Mouse (Mus musculus): Measurements from ENCODE around the gene Stra6. TPM values are rescaled to one million over a fixed set of nuclear protein-coding genes. Genes with fewer than 3 reads are reported as not detected.

The Stra6 gene
- polyA plus RNA-seq, 2 experiments, result 0.07 TPM; not detected in 1

DNA sequence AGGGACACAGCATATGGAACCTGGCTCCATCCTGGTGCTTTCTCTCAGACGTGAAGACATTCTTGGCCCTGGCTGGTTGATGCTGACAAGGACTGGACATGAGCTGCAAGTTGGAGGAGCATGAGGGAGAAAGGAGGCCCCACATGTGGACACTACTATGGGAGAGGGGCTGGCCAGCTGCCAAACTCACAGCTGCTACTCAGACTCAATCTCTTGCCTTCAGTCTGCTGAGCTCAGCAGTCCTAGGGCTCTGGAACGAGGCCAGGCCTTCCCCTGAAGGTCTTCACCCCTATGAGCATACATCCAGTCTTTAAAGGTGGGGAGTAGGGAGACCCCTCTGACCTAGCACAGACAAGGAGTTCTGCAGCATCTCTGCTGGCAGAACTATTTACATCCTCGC is 91.8 kb downstream of the Stra6 start:
- Histone ChIP-seq H3K4me1 (replicated peaks; ENCODE audit: control insufficient read depth in 2 of 2, insufficient read depth in 2 of 2, low read length in 1 of 2) (no peaks in the 10 kb centered on the region; a peak in 1 of 4 replicates), H3K36me3 (replicated peaks; ENCODE audit: control insufficient read depth, insufficient read depth, low read depth) (no peaks in the 10 kb centered on the region), H3K9ac (replicated peaks) (no peak overlapping the region), H3K27me3 (ENCODE audit: control insufficient read depth, insufficient read depth, low read length) (no peaks in the 10 kb centered on the region), H3K9me3 (ENCODE audit: control insufficient read depth, low read length) (no peaks in the 10 kb centered on the region), H3K27ac (no peak overlapping the region), H3K4me2 (ENCODE audit: low read depth) (no peak overlapping the region), H3K4me3 (ENCODE audit: insufficient read depth in 1 of 2, low read depth in 2 of 2, low read length in 2 of 2) (no peak overlapping the region)
- 40% methylated on average over 3 of the region's 3 CpGs for WGBS (ENCODE audit: insufficient replicate concordance)
- no peak for ATAC-seq (ENCODE audit: insufficient read depth)
- no peak for DNase-seq (ENCODE audit: low read depth in 3 of 3, low spot score in 3 of 3)
- no peak for TF ChIP-seq EP300 (IDR thresholded peaks at IDR 0.05; ENCODE audit: low read depth)
- TF ChIP-seq CTCF (IDR thresholded peaks at IDR 0.05; ENCODE audit: low read depth), result no peak

DNA sequence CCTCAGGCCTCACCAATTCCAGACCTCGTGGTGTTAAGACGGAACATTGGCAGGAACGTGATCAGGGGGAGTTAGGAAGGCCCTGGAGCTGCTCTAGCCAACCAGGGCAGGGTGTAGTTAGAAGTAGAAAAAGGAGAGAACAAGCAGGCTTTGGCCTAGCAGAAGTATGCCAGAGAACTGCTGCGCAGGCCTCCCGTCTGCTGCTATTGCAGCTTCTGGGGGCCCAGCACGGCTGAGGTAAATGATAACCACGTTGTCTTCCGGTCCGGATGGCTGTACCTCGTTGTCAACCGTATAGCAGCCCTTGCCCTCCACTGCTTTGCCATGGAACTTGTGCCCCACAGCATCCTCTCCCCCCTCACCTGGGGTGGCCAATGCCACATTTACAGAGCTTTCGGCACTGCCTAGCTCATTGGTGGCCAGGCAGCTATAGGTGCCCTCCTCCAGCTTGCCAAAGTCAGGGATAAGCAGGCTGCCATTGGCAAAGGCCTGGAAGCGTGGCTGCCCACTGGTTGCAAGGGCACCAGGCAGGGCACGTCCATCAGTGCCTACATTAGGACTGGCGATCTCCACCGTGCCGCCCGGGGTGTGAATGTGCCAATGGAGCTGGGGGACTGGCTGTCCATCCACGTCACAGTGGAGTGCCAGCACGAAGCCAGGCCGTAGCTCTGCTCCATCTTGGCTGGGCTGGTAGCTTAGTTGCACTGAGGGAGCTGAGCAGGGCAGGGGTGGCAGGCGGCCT is 93.4 kb downstream of the Stra6 start:
- no peak overlapping the region for H3K27ac ChIP-seq
- DNase-seq (ENCODE audit: low read depth in 3 of 3, low spot score in 3 of 3) (no peak), ATAC-seq (ENCODE audit: insufficient read depth) (no peak)
- H3K4me3 ChIP-seq (ENCODE audit: insufficient read depth in 1 of 2, low read depth in 2 of 2, low read length in 2 of 2), result no peak overlapping the region
- H3K4me2 ChIP-seq (ENCODE audit: low read depth), result no peak overlapping the region
- H3K9me3 ChIP-seq (ENCODE audit: control insufficient read depth, low read length), result no peaks in the 10 kb centered on the region
- H3K9ac ChIP-seq (replicated peaks), result no peak overlapping the region
- no peaks in the 10 kb centered on the region; a peak in 1 of 4 replicates for H3K4me1 ChIP-seq (replicated peaks; ENCODE audit: control insufficient read depth in 2 of 2, insufficient read depth in 2 of 2, low read length in 1 of 2)
- no peaks in the 10 kb centered on the region for H3K36me3 ChIP-seq (replicated peaks; ENCODE audit: control insufficient read depth, insufficient read depth, low read depth)
- WGBS (ENCODE audit: insufficient replicate concordance), result 60% methylated on average over 22 of the region's 22 CpGs
- H3K27me3 ChIP-seq (ENCODE audit: control insufficient read depth, insufficient read depth, low read length), result no peaks in the 10 kb centered on the region
- no peak for TF ChIP-seq EP300 (IDR thresholded peaks at IDR 0.05; ENCODE audit: low read depth)
- TF ChIP-seq CTCF (IDR thresholded peaks at IDR 0.05; ENCODE audit: low read depth), result no peak

DNA sequence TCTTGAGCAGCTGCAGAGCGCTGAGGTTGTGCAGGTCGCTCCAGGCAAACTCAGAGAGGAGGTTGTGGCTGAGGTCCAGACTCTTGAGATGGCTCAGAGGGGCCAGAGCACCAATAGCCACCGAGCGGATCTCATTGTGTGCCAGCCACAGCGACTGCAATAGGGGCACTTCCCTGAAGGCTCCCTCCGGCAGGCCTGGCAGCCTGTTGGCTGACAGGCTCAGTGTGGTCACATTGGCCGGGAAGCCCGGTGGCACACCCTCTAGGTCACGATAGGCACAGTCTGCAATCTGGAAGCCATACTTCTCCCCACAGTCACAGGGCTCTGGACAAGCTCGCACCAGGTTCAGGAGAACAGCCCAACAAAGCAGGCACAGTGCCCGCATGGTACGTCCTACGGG is 94.2 kb downstream of the Stra6 start:
- 74% methylated on average over 13 of the region's 13 CpGs for WGBS (ENCODE audit: insufficient replicate concordance)
- Histone ChIP-seq H3K4me3 (ENCODE audit: insufficient read depth in 1 of 2, low read depth in 2 of 2, low read length in 2 of 2) (no peak overlapping the region), H3K4me2 (ENCODE audit: low read depth) (no peak overlapping the region), H3K36me3 (replicated peaks; ENCODE audit: control insufficient read depth, insufficient read depth, low read depth) (no peaks in the 10 kb centered on the region), H3K9me3 (ENCODE audit: control insufficient read depth, low read length) (no peaks in the 10 kb centered on the region), H3K9ac (replicated peaks) (no peak overlapping the region), H3K4me1 (replicated peaks; ENCODE audit: control insufficient read depth in 2 of 2, insufficient read depth in 2 of 2, low read length in 1 of 2) (no peaks in the 10 kb centered on the region; a peak in 1 of 4 replicates), H3K27ac (no peak overlapping the region), H3K27me3 (ENCODE audit: control insufficient read depth, insufficient read depth, low read length) (no peaks in the 10 kb centered on the region)
- no peak for ATAC-seq (ENCODE audit: insufficient read depth)
- DNase-seq (ENCODE audit: low read depth in 3 of 3, low spot score in 3 of 3), result no peak
- TF ChIP-seq EP300 (IDR thresholded peaks at IDR 0.05; ENCODE audit: low read depth), result no peak
- TF ChIP-seq CTCF (IDR thresholded peaks at IDR 0.05; ENCODE audit: low read depth), result no peak

DNA sequence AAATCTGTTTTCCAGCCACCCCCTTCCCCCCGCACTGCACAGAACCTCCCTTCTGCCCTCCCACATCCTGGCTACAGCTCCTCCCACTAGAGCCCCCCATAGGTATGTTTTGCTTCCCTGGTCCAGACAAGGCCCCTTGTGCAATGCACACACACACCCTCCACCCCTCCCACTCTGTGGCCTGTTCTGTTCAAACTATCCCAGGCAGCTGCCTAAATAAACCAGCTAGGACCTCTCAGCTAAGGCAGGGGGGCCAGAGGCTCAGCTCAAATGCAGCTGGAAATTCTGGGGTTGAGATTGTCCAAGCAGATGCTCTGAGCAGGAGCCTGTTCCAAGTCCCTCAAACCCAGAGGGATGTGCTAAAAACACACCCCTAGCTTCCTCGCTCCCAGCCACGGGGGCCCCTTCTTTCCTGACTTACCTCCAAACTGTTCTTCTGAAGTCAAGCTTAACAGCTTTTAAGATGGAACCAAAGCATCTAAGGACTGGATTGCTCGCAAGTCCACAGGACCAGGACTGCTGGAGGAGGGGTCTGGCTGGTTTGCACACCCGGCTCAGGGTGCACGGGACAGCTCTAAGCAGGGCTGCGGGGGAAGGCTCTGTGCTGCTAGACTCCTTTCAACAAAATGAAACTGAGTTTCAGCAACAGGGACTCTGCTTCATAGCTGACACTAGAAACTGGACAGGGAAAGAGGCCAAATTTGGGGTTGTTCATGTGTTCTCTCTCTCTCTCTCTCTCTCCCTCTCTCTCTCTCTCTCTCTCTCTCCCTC is 95.1 kb downstream of the Stra6 start:
- 36% methylated on average over 7 of the region's 7 CpGs for WGBS (ENCODE audit: insufficient replicate concordance)
- ATAC-seq (ENCODE audit: insufficient read depth) (no peak), DNase-seq (ENCODE audit: low read depth in 3 of 3, low spot score in 3 of 3) (no peak)
- H3K36me3 ChIP-seq (replicated peaks; ENCODE audit: control insufficient read depth, insufficient read depth, low read depth), result no peaks in the 10 kb centered on the region
- H3K9me3 ChIP-seq (ENCODE audit: control insufficient read depth, low read length), result no peaks in the 10 kb centered on the region
- H3K27ac ChIP-seq, result no peak overlapping the region
- H3K27me3 ChIP-seq (ENCODE audit: control insufficient read depth, insufficient read depth, low read length), result no peaks in the 10 kb centered on the region
- H3K4me2 ChIP-seq (ENCODE audit: low read depth), result no peak overlapping the region
- H3K4me3 ChIP-seq (ENCODE audit: insufficient read depth in 1 of 2, low read depth in 2 of 2, low read length in 2 of 2), result no peak overlapping the region
- no peaks in the 10 kb centered on the region; a peak in 1 of 4 replicates for H3K4me1 ChIP-seq (replicated peaks; ENCODE audit: control insufficient read depth in 2 of 2, insufficient read depth in 2 of 2, low read length in 1 of 2)
- no peak overlapping the region for H3K9ac ChIP-seq (replicated peaks)
- TF ChIP-seq CTCF (IDR thresholded peaks at IDR 0.05; ENCODE audit: low read depth) (no peak), EP300 (IDR thresholded peaks at IDR 0.05; ENCODE audit: low read depth) (no peak)

DNA sequence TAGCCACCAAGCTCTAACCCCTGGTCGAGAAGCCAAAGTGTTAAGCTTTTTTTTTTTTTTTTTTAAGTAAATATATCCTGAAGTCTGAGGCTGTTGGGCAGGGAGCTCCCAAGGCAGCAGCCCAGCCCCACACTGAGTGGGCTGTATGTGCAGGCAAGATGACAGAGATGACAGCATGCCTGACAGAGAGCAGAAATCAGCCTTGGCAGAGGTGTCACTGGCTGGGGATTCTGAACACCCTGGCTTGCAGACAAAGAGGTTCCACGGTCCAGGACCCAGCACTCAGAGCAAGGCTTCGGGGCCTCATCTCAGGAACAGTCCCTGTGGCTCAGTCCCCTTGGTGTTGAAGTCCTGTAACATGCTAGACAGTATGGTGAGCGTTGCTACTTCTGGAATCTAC is 96.3 kb downstream of the Stra6 start:
- H3K4me1 ChIP-seq (replicated peaks; ENCODE audit: control insufficient read depth in 2 of 2, insufficient read depth in 2 of 2, low read length in 1 of 2), result no peaks in the 10 kb centered on the region; a peak in 1 of 4 replicates
- ATAC-seq (ENCODE audit: insufficient read depth) (no peak), DNase-seq (ENCODE audit: low read depth in 3 of 3, low spot score in 3 of 3) (no peak)
- WGBS (ENCODE audit: insufficient replicate concordance), result 38% methylated on average over 4 of the region's 4 CpGs
- no peaks in the 10 kb centered on the region for H3K9me3 ChIP-seq (ENCODE audit: control insufficient read depth, low read length)
- no peak overlapping the region for H3K27ac ChIP-seq
- H3K27me3 ChIP-seq (ENCODE audit: control insufficient read depth, insufficient read depth, low read length), result no peaks in the 10 kb centered on the region
- no peak overlapping the region for H3K4me3 ChIP-seq (ENCODE audit: insufficient read depth in 1 of 2, low read depth in 2 of 2, low read length in 2 of 2)
- H3K9ac ChIP-seq (replicated peaks), result no peak overlapping the region
- H3K36me3 ChIP-seq (replicated peaks; ENCODE audit: control insufficient read depth, insufficient read depth, low read depth), result no peaks in the 10 kb centered on the region
- H3K4me2 ChIP-seq (ENCODE audit: low read depth), result no peak overlapping the region
- TF ChIP-seq CTCF (IDR thresholded peaks at IDR 0.05; ENCODE audit: low read depth) (no peak), EP300 (IDR thresholded peaks at IDR 0.05; ENCODE audit: low read depth) (no peak)

Data from liver, embryonic 14.5 days (tissue).